Mouse (Mus musculus): Measurements from ENCODE around the gene Golga7b. TPM values are rescaled to one million over a fixed set of nuclear protein-coding genes. Genes with fewer than 3 reads are reported as not detected.

Gene Golga7b
- polyA plus RNA-seq, 1 experiment from 2014 or later = not detected

GRCm38 (mm10) chr19:42263524-42263923 lies 16.1 kb downstream of the Golga7b start:
- H3K79me2 ChIP-seq (ENCODE audit: inconsistent target) = no peaks in the 10 kb centered on the region
- H3K36me3 ChIP-seq (ENCODE audit: inconsistent target) = no peaks in the 10 kb centered on the region
- H3K27ac ChIP-seq = no peak overlapping the region
- WGBS (ENCODE audit: missing documents) = 72% methylated on average over 3 of the region's 3 CpGs
- H3K4me3 ChIP-seq (ENCODE audit: inconsistent target) = no peak overlapping the region

GRCm38 (mm10) chr19:42268337-42268736 lies 21.0 kb downstream of the Golga7b start:
- Histone ChIP-seq H3K27ac (no peak overlapping the region), H3K36me3 (ENCODE audit: inconsistent target) (no peaks in the 10 kb centered on the region), H3K79me2 (ENCODE audit: inconsistent target) (no peaks in the 10 kb centered on the region), H3K4me3 (ENCODE audit: inconsistent target) (no peak overlapping the region)
- WGBS (ENCODE audit: missing documents) = 7% methylated on average over 19 of the region's 19 CpGs

DNA sequence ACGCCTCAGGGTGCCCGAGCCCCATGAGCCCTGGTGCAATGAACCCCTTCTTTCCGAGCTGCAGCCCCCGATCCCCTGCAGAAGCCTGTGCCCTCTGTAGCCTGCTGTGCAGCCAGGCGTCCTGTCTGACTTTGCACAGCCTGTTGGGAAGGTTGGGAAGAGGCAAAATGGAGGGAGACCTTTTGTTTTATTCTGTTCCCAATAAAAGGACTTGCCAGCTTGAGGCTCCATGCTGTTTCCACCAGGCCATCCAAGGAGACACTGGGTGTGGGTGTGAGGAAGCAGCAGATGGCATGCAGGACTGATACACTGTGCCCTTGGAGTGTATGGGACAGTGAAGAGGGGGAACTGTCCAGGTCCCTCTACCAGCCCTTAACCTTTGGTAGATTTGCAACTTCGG lies 22.7 kb downstream of the Golga7b start:
- H3K27ac ChIP-seq = no peak overlapping the region
- H3K79me2 ChIP-seq (ENCODE audit: inconsistent target) = no peaks in the 10 kb centered on the region
- WGBS (ENCODE audit: missing documents) = 78% methylated on average over 6 of the region's 6 CpGs
- no peak overlapping the region for H3K4me3 ChIP-seq (ENCODE audit: inconsistent target)
- H3K36me3 ChIP-seq (ENCODE audit: inconsistent target) = no peaks in the 10 kb centered on the region

DNA sequence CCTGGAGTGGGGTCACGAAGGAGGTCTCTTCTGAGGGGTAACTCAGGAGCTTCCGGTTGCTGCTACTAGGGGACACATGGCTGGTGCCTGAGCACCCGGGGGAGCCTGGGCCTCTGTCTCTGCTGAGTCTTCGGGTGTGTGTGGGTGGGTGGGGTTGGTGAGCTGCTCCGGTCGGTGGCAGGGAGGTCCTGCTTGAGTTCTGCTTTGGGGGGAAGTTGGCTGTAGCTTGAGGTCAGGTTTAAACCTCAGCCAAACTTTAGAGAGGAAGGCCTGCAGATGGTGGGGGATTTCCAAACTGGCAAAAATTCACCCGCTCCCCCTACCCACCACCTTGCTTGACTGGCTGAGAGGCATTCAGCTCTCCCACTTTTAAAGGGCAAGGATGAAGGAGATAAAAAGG lies 23.8 kb downstream of the Golga7b start:
- H3K79me2 ChIP-seq (ENCODE audit: inconsistent target) = no peaks in the 10 kb centered on the region
- H3K4me3 ChIP-seq (ENCODE audit: inconsistent target) = no peak overlapping the region
- H3K27ac ChIP-seq = no peak overlapping the region
- WGBS (ENCODE audit: missing documents) = 15% methylated on average over 7 of the region's 7 CpGs
- H3K36me3 ChIP-seq (ENCODE audit: inconsistent target) = no peaks in the 10 kb centered on the region

GRCm38 (mm10) chr19:42272003-42272963 lies 24.9 kb downstream of the Golga7b start:
- Histone ChIP-seq H3K27ac (no peak overlapping the region), H3K36me3 (ENCODE audit: inconsistent target) (no peaks in the 10 kb centered on the region), H3K79me2 (ENCODE audit: inconsistent target) (no peaks in the 10 kb centered on the region), H3K4me3 (ENCODE audit: inconsistent target) (no peak overlapping the region)
- WGBS (ENCODE audit: missing documents) = 41% methylated on average over 14 of the region's 14 CpGs

DNA sequence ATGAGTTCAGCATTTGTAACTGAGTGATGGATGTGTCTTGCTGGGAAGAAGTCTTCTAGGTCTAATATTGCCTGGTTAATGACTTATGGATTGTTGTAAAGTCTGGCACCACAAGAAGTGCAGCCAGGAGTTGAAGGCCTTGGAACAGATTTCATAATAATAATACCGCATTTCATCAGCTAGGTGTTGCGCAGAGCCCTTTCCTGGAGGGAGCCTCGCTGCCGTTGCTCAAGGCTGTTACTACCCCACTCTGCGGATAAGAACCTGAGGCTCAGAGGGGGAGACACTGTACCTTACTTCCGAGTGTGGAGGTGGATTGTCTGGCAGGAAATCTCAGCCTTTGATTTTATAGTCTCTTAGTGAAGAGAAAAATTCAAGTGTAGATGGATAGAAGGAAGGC lies 29.9 kb downstream of the Golga7b start:
- Histone ChIP-seq H3K36me3 (ENCODE audit: inconsistent target) (no peaks in the 10 kb centered on the region), H3K79me2 (ENCODE audit: inconsistent target) (no peaks in the 10 kb centered on the region), H3K27ac (no peak overlapping the region), H3K4me3 (ENCODE audit: inconsistent target) (no peak overlapping the region)
- WGBS (ENCODE audit: missing documents) = 51% methylated on average over 6 of the region's 6 CpGs

GRCm38 (mm10) chr19:42278461-42278860 lies 31.1 kb downstream of the Golga7b start:
- no peak overlapping the region for H3K27ac ChIP-seq
- no peaks in the 10 kb centered on the region for H3K79me2 ChIP-seq (ENCODE audit: inconsistent target)
- no peak overlapping the region for H3K4me3 ChIP-seq (ENCODE audit: inconsistent target)
- H3K36me3 ChIP-seq (ENCODE audit: inconsistent target) = no peaks in the 10 kb centered on the region
- 75% methylated on average over 5 of the region's 5 CpGs for WGBS (ENCODE audit: missing documents)

DNA sequence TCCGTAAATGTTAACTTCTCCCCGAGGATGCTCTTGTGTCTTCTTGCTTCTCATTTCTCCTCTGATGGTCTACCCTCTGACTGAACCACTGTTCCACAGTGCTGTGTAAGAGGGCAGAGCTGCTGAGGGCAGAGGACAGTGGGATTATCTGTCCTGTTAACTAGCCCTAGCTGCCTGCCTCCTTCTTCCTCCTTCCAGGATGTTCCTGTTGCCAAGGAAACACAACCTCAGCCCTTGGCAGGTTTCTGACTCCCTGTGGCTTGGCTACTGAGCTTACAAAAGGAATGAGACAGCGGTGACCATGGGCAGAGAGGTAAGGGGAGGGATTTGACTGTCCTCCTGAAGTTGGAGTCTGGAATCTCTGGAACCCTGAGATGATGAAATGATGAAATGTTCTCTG lies 32.2 kb downstream of the Golga7b start:
- H3K79me2 ChIP-seq (ENCODE audit: inconsistent target) = no peaks in the 10 kb centered on the region
- whole genome bisulfite sequencing (ENCODE audit: missing documents) = 65% methylated on average over 3 of the region's 3 CpGs

GRCm38 (mm10) chr19:42284178-42284577 lies 36.8 kb downstream of the Golga7b start:
- Histone ChIP-seq H3K4me3 (ENCODE audit: inconsistent target) (no peak overlapping the region), H3K79me2 (ENCODE audit: inconsistent target) (no peaks in the 10 kb centered on the region), H3K36me3 (ENCODE audit: inconsistent target) (no peaks in the 10 kb centered on the region), H3K27ac (no peak overlapping the region)
- 74% methylated on average over 8 of the region's 8 CpGs for WGBS (ENCODE audit: missing documents)

More for the DNA sequence above, 32.2 kb downstream of the Golga7b start:
- Histone ChIP-seq H3K27ac (no peak overlapping the region), H3K4me3 (ENCODE audit: inconsistent target) (no peak overlapping the region), H3K36me3 (ENCODE audit: inconsistent target) (no peaks in the 10 kb centered on the region)

GRCm38 (mm10) chr19:42288361-42288760 lies 41.0 kb downstream of the Golga7b start:
- Histone ChIP-seq H3K79me2 (ENCODE audit: inconsistent target) (no peaks in the 10 kb centered on the region), H3K36me3 (ENCODE audit: inconsistent target) (no peaks in the 10 kb centered on the region), H3K27ac (no peak overlapping the region), H3K4me3 (ENCODE audit: inconsistent target) (no peak overlapping the region)
- 70% methylated on average over 4 of the region's 4 CpGs for WGBS (ENCODE audit: missing documents)

DNA sequence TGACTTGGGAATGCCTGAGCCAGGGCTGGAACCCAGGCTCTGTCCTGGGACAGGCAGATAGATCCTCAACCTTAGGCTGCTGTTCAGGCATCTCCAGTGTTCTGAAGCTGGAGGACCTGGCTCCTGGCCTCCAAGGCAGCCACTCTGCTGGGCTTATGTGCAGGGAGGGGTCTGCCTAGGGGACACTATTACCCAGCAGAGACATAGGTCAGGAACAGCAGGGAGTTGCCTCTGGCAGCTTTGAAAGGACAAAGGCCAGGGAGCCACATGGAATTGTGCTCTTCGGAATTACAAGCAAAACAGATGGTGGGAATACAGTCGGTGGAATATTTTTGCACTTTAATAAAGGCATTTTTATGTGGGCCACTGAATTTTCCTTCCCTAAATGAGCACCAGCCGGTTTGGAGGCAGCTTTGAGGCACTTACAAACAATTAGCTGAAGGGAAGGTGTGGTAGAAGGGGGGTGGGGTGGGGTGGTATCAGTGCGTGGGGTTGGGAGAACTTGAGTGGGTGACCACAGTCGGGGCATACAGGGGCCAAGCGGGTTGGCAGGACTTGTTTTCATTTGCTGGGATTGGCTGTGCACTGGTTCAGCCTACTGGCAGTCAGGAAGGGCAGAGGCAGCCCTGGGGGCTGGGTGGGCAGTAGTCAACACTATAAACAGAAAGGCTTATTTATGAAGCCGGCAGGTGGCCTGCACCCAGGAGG lies 43.7 kb downstream of the Golga7b start:
- H3K4me3 ChIP-seq (ENCODE audit: inconsistent target) = no peak overlapping the region
- H3K27ac ChIP-seq = no peak overlapping the region
- H3K36me3 ChIP-seq (ENCODE audit: inconsistent target) = no peaks in the 10 kb centered on the region
- H3K79me2 ChIP-seq (ENCODE audit: inconsistent target) = no peaks in the 10 kb centered on the region
- WGBS (ENCODE audit: missing documents) = 32% methylated on average over 7 of the region's 7 CpGs

DNA sequence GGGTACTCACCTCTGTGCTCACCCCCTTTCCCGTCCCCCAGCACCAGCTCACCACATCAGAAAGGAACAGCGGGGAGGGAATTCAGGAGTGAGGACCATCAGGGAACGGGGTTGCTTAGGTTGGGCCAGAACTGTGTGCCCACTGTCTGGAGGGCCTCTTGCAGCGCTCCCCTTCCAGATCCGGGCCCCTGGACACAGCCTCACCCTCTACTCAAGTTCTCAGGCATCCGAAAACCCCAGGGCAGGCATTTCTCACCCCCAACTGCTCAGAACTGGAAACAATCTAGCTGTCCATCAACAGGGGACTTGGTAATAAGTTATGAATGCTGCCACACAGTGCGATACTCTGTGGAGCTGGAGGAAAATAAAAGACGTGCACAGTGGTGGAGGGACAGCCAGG lies 44.7 kb downstream of the Golga7b start:
- Histone ChIP-seq H3K27ac (no peak overlapping the region), H3K36me3 (ENCODE audit: inconsistent target) (no peaks in the 10 kb centered on the region), H3K4me3 (ENCODE audit: inconsistent target) (no peak overlapping the region), H3K79me2 (ENCODE audit: inconsistent target) (no peaks in the 10 kb centered on the region)
- WGBS (ENCODE audit: missing documents) = 70% methylated on average over 8 of the region's 8 CpGs

GRCm38 (mm10) chr19:42293216-42293615 lies 45.8 kb downstream of the Golga7b start:
- Histone ChIP-seq H3K36me3 (ENCODE audit: inconsistent target) (no peaks in the 10 kb centered on the region), H3K4me3 (ENCODE audit: inconsistent target) (no peak overlapping the region), H3K79me2 (ENCODE audit: inconsistent target) (no peaks in the 10 kb centered on the region), H3K27ac (no peak overlapping the region)
- WGBS (ENCODE audit: missing documents) = 78% methylated on average over 6 of the region's 6 CpGs

DNA sequence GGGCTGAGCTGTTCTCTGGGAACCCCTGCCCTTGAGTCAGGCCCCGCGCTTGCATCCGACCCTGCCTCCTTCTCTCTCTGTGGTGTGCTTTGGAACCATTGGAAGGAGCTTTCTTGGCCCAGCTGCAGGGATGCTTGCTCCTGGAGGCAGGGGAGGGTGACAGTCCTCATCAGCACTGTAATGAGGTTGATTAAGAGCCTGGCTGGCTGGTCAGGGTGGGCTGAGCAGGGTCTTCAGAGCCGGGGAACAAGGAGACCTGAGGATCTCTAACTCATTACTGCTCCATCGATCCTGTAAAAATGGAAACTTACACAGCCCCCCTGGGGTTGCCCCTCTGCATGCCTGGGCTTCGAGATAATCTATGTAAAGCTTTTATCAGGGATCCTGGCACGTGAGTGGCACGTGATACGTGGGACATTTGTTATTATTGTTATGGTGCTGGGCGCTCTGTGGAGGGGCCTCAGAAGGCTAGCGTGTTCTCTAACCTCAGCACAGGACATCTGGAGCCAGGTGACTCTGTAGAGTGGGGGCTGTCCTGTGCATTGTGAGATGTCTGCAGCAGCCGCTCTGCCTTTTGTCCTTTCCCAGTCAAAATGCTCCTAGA lies 55.9 kb downstream of the Golga7b start:
- 89% methylated on average over 12 of the region's 12 CpGs for WGBS (ENCODE audit: missing documents)
- Histone ChIP-seq H3K36me3 (ENCODE audit: inconsistent target) (no peaks in the 10 kb centered on the region), H3K27ac (no peak overlapping the region), H3K4me3 (ENCODE audit: inconsistent target) (no peak overlapping the region), H3K79me2 (ENCODE audit: inconsistent target) (no peaks in the 10 kb centered on the region)

- 87% methylated on average over 13 of the region's 13 CpGs for WGBS (ENCODE audit: missing documents)
- H3K27ac ChIP-seq = no peak overlapping the region
- no peaks in the 10 kb centered on the region for H3K36me3 ChIP-seq (ENCODE audit: inconsistent target)
- no peaks in the 10 kb centered on the region for H3K79me2 ChIP-seq (ENCODE audit: inconsistent target)
- no peak overlapping the region for H3K4me3 ChIP-seq (ENCODE audit: inconsistent target)
These were observed 57.1 kb downstream of the Golga7b start for GRCm38 (mm10) chr19:42304506-42304905.
